Mouse (Mus musculus) neural tube, embryonic 15.5 days (tissue): ENCODE results near the gene Slc26a10. TPM values are rescaled to one million over a fixed set of nuclear protein-coding genes. Genes with fewer than 3 reads are reported as not detected.

Experiments used
- ATAC-seq: fragments of 200-750 bp; cut with Nextera tagmentation; 2 replicates; pipeline ENCODE4 v1.8.0; 2017; ENCODE audit warnings: mild to moderate bottlenecking, moderate TSS enrichment, moderate library complexity; ENCODE audit not compliant: low FRiP score
- H3K27ac ChIP-seq: fragments of 300-500 bp; sonication (generic); replicated peaks from 2 replicates; pipeline ENCODE4 v1.5.1; 2015; ENCODE audit warnings: mild to moderate bottlenecking, inconsistent platforms
- H3K27me3 ChIP-seq: fragments of 300-500 bp; sonication (generic); replicated peaks from 2 replicates; pipeline ENCODE4 v1.6.1; 2015; ENCODE audit warnings: inconsistent platforms
- H3K36me3 ChIP-seq: fragments of 300-500 bp; sonication (generic); 2 replicates; pipeline ENCODE4 v1.6.1; 2015; ENCODE audit warnings: inconsistent platforms
- H3K4me1 ChIP-seq: fragments of 300-500 bp; sonication (generic); 2 replicates; pipeline ENCODE4 v1.6.1; 2015; ENCODE audit warnings: inconsistent platforms
- H3K4me2 ChIP-seq: fragments of 300-500 bp; sonication (generic); 2 replicates; pipeline ENCODE4 v1.6.1; 2015; ENCODE audit warnings: inconsistent platforms, mild to moderate bottlenecking, moderate library complexity
- H3K4me3 ChIP-seq: fragments of 300-500 bp; sonication (generic); replicated peaks from 2 replicates; pipeline ENCODE4 v1.5.1; 2015; ENCODE audit warnings: mild to moderate bottlenecking, inconsistent platforms
- H3K9ac ChIP-seq: fragments of 300-500 bp; sonication (generic); replicated peaks from 2 replicates; pipeline ENCODE4 v1.6.1; 2015; ENCODE audit warnings: mild to moderate bottlenecking, inconsistent platforms
- H3K9me3 ChIP-seq: fragments of 300-500 bp; sonication (generic); replicated peaks from 2 replicates; pipeline ENCODE4 v1.6.1; 2016; ENCODE audit warnings: inconsistent platforms
- WGBS: fragments of 180-500 bp; shearing (Covaris S2); methylation state at CpG from one replicate; pipeline ENCODE4 v1.1.7; 2015; ENCODE audit warnings: mixed read lengths; 5-methylcytosine and 5-hydroxymethylcytosine counted together
- polyA plus RNA-seq: library from polyadenylated mRNA; unstranded; fragments of >200 nt; fragmentation: Nextera tagmentation; extraction: Ambion mirVana; gene quantifications from 2 replicates; pipeline ENCODE4 v1.2.1, GENCODE M21; 2015

The Slc26a10 gene
- polyA plus RNA-seq: 1.0 TPM in 2 replicates

- ATAC-seq: no peak
- Histone ChIP-seq H3K4me1 (peaks cover 35% of the 10 kb centered on the region), H3K27me3 (peaks cover 63% of the 10 kb centered on the region), H3K4me3 (peak within 1 kb of the TSS; percentile 20), H3K27ac (no peak within 1 kb of the TSS), H3K9ac (0 out of 2 replicates have a peak within 1 kb of the TSS, but pooled peaks have one; percentile 21), H3K9me3 (no peaks in the 10 kb centered on the region), H3K4me2 (peak within 1 kb of the TSS; percentile 48), H3K36me3 (0 out of 2 replicates have a peak, but pooled peaks cover 3% of the 10 kb centered on the region)
- 1% methylated on average over 34 of the region's 34 CpGs for WGBS
Measured at GRCm38 (mm10) chr10:127179871-127180694, at the start of gene Slc26a10. Gene Slc26a10 (minus strand): TSS chr10:127180645.

DNA sequence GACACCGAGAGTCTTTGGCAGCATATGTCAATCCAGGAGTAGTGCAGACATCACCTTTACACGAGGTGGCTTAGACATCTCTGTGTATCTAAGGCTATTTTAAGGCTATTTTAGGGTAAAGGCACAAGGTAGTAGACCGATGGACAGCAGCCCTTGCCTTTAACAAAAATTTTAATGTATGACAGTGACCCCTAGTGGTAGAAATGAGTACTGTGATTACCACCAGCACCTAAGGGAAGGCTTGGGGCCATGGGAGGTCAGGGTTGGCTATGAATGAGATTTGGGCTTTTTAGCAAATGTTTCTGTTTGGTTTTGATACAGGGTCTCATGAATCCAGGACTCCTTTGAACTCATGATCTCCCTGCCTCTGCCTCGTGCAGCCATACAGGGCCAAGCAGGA is 48.5 kb upstream of the Slc26a10 start:
- Histone ChIP-seq H3K27ac (no peak overlapping the region), H3K4me1 (no peaks in the 10 kb centered on the region), H3K9ac (no peak overlapping the region), H3K4me3 (no peak overlapping the region), H3K36me3 (peaks cover 74% of the 10 kb centered on the region), H3K27me3 (no peaks in the 10 kb centered on the region), H3K4me2 (no peak overlapping the region), H3K9me3 (no peaks in the 10 kb centered on the region)
- 0 out of 2 replicates have a peak, but pooled peaks have one; percentile 40 for ATAC-seq
- 28% methylated on average over 4 of the region's 4 CpGs for WGBS

DNA sequence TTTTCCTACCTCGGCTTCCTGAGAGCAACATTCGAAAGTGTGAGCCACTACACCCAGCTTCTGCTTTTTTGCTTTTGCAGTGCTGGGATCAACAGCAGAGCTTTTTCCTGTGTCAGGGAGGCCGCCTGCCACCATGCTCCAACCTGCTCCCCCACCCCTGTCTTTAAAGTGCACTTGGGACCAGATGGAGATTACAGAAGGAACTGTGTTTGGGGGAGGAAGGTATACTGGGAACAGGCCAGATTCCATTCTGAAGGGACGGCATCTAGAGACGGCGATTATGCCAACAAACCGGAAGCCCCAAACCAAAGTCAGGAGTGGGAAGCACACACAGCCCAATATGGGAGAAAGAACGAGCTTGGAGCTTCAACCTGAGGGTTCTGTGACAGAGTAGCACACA is 46.7 kb upstream of the Slc26a10 start:
- Histone ChIP-seq H3K27me3 (no peaks in the 10 kb centered on the region), H3K36me3 (peaks cover 58% of the 10 kb centered on the region)
- WGBS: 84% methylated on average over 8 of the region's 8 CpGs

GRCm38 (mm10) chr10:127226318-127226895 is 46.0 kb upstream of the Slc26a10 start:
- H3K36me3 ChIP-seq: peaks cover 51% of the 10 kb centered on the region
- no peak overlapping the region for H3K27ac ChIP-seq

More for the DNA sequence above, 46.7 kb upstream of the Slc26a10 start:
- no peak for ATAC-seq
- Histone ChIP-seq H3K4me1 (no peaks in the 10 kb centered on the region), H3K9me3 (no peaks in the 10 kb centered on the region), H3K4me3 (no peak overlapping the region), H3K4me2 (no peak overlapping the region), H3K27ac (no peak overlapping the region), H3K9ac (no peak overlapping the region)

DNA sequence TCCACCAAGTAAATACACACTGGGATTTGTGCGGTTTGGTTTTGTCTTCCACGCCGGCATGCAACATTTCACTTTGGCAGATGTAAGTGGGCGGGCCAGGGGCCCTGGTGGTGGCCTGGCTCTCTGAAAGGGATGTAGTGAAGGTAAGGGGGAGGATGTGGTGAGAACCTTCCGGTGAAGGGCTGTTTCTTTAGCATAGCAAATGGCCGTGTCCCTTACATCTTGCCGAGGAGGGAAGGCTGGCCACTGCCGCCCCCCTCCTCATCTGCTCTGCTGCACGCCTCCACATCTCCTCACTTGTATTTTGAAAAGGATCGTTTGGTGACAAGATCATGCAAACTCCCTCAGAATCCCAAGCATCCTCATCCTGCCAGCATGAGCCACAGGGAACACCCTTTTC is 45.3 kb upstream of the Slc26a10 start:
- H3K9ac ChIP-seq: no peak overlapping the region
- 14% methylated on average over 10 of the region's 10 CpGs for WGBS
- no peaks in the 10 kb centered on the region for H3K9me3 ChIP-seq
- no peak overlapping the region for H3K27ac ChIP-seq
- H3K4me1 ChIP-seq: no peaks in the 10 kb centered on the region
- ATAC-seq: no peak
- no peak overlapping the region for H3K4me2 ChIP-seq
- H3K36me3 ChIP-seq: peaks cover 45% of the 10 kb centered on the region
- no peak overlapping the region for H3K4me3 ChIP-seq
- no peaks in the 10 kb centered on the region for H3K27me3 ChIP-seq

More at GRCm38 (mm10) chr10:127226318-127226895, 46.0 kb upstream of the Slc26a10 start:
- no peaks in the 10 kb centered on the region for H3K9me3 ChIP-seq
- H3K9ac ChIP-seq: no peak overlapping the region
- no peaks in the 10 kb centered on the region for H3K4me1 ChIP-seq
- no peak overlapping the region for H3K4me2 ChIP-seq
- no peak for ATAC-seq
- WGBS: 65% methylated on average over 8 of the region's 8 CpGs
- no peaks in the 10 kb centered on the region for H3K27me3 ChIP-seq
- H3K4me3 ChIP-seq: no peak overlapping the region

DNA sequence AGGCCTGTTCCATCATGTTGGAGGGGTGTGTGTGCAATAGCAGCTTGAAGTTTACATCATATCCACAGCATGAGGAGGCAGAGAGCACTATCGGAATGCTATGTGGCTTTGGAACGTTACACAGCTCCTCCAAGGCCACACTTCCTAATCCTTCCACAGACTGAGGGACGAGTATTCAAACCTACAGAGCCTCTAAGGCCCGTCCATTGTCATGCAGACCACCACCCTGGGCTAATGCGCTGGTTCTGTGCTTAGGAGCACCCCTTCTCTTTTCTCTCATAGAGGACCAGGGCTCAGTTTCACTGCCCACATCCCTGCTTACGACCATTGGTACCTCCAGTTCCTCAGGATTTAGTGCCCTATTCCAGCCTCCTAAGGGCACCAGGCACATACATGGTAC is 44.8 kb upstream of the Slc26a10 start:
- H3K9me3 ChIP-seq: no peaks in the 10 kb centered on the region
- peaks cover 40% of the 10 kb centered on the region for H3K36me3 ChIP-seq
- H3K27me3 ChIP-seq: no peaks in the 10 kb centered on the region
- H3K4me2 ChIP-seq: no peak overlapping the region
- 40% methylated on average over 6 of the region's 6 CpGs for WGBS
- no peak overlapping the region for H3K27ac ChIP-seq
- H3K4me1 ChIP-seq: no peaks in the 10 kb centered on the region
- no peak overlapping the region for H3K4me3 ChIP-seq
- H3K9ac ChIP-seq: no peak overlapping the region
- no peak for ATAC-seq

DNA sequence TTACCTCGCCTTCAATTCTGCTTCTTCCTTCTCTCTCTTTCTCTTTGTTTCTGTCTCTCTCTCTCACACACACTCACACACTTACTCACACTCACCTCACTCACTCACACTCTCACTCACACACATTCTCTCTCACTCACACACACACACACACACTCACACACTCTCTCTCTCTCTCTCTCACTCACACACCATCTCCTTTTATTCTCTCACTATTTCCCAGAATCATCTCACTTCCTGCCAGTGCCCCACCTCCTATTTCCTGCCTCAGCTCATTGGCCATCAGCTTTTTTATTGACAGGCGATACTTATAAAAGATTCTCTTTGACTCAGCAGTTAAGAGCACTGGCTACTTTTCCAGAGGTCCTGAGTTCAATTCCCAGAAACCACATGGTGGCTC is 37.9 kb upstream of the Slc26a10 start:
- no peak for ATAC-seq

DNA sequence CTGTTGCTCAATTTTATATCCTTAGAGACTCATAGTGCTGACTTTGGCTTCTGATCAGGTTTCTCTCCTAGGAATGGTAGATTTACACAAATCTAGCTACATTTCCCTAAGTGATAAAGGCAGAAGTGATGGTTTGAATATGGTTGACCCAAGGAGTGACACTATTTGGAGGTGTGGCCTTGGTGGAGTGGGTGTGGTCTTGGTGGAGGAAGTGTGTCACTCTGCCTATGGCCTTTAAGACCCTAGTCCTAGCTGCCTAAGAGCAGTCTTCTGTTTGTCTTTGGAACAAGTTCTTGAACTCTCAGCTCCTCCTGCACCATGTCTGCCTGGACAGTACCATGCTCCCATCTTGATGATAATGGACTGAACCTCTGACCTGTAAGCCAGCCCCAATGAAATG is 36.7 kb upstream of the Slc26a10 start:
- Histone ChIP-seq H3K4me1 (no peaks in the 10 kb centered on the region), H3K4me2 (no peak overlapping the region), H3K27me3 (no peaks in the 10 kb centered on the region), H3K9me3 (no peaks in the 10 kb centered on the region), H3K9ac (no peak overlapping the region), H3K27ac (no peak overlapping the region), H3K4me3 (no peak overlapping the region), H3K36me3 (no peaks in the 10 kb centered on the region)
- no peak for ATAC-seq

More for the DNA sequence above, 37.9 kb upstream of the Slc26a10 start:
- H3K27me3 ChIP-seq: no peaks in the 10 kb centered on the region
- no peak overlapping the region for H3K4me2 ChIP-seq
- no peak overlapping the region for H3K27ac ChIP-seq
- no peaks in the 10 kb centered on the region for H3K36me3 ChIP-seq
- no peak overlapping the region for H3K9ac ChIP-seq
- H3K4me1 ChIP-seq: no peaks in the 10 kb centered on the region
- no peaks in the 10 kb centered on the region for H3K9me3 ChIP-seq
- no peak overlapping the region for H3K4me3 ChIP-seq
- WGBS: 94% methylated on average over 2 of the region's 2 CpGs

GRCm38 (mm10) chr10:127216456-127216855 is 36.0 kb upstream of the Slc26a10 start:
- Histone ChIP-seq H3K4me1 (peaks cover 4% of the 10 kb centered on the region; the same call in 1 of the 2 replicates), H3K4me3 (no peak overlapping the region), H3K36me3 (no peaks in the 10 kb centered on the region), H3K27ac (no peak overlapping the region), H3K4me2 (no peak overlapping the region), H3K27me3 (no peaks in the 10 kb centered on the region), H3K9ac (no peak overlapping the region), H3K9me3 (no peaks in the 10 kb centered on the region)
- 96% methylated on average over 11 of the region's 11 CpGs for WGBS
- no peak for ATAC-seq

- Histone ChIP-seq H3K9ac (no peak overlapping the region), H3K9me3 (no peaks in the 10 kb centered on the region), H3K4me2 (no peak overlapping the region), H3K27ac (no peak overlapping the region), H3K4me3 (no peak overlapping the region), H3K36me3 (no peaks in the 10 kb centered on the region), H3K27me3 (no peaks in the 10 kb centered on the region), H3K4me1 (peaks cover 20% of the 10 kb centered on the region)
- WGBS: 64% methylated on average over 1 of the region's 1 CpGs
- ATAC-seq: no peak
Measured at GRCm38 (mm10) chr10:127214422-127214803, 34.0 kb upstream of the Slc26a10 start.

GRCm38 (mm10) chr10:127213704-127214421 is 33.4 kb upstream of the Slc26a10 start:
- no peaks in the 10 kb centered on the region for H3K27me3 ChIP-seq
- WGBS: 91% methylated on average over 13 of the region's 13 CpGs

More at GRCm38 (mm10) chr10:127213704-127214421, 33.4 kb upstream of the Slc26a10 start:
- ATAC-seq: no peak
- 0 out of 2 replicates have a peak, but pooled peaks cover under 1% of the 10 kb centered on the region for H3K36me3 ChIP-seq
- H3K4me1 ChIP-seq: peaks cover 22% of the 10 kb centered on the region
- no peaks in the 10 kb centered on the region for H3K9me3 ChIP-seq
- no peak overlapping the region for H3K27ac ChIP-seq
- H3K9ac ChIP-seq: no peak overlapping the region
- no peak overlapping the region for H3K4me3 ChIP-seq
- H3K4me2 ChIP-seq: no peak overlapping the region
